Mouse (Mus musculus) G1E (cell line): ENCODE results near the gene Col2a1. TPM values are rescaled to one million over a fixed set of nuclear protein-coding genes. Genes with fewer than 3 reads are reported as not detected.

Experiments
- ATAC-seq: 2 replicates; pipeline ENCODE4 v1.8.0; 2016; ENCODE audit warnings: mild to moderate bottlenecking; ENCODE audit not compliant: insufficient number of reproducible peaks, poor library complexity, low FRiP score, severe bottlenecking; ENCODE audit errors: extremely low read depth
- DNase-seq: peaks from one replicate; pipeline ENCODE4 v3.0.0; 2012; ENCODE audit warnings: low spot score
- H3K27me3 ChIP-seq: 2 replicates; pipeline ENCODE4 v1.6.1; 2012; ENCODE audit warnings: mild to moderate bottlenecking, low read length, inconsistent platforms; ENCODE audit not compliant: insufficient read depth
- H3K36me3 ChIP-seq: replicated peaks from 2 replicates; pipeline ENCODE3; 2012; ENCODE audit warnings: mild to moderate bottlenecking, inconsistent platforms
- H3K4me1 ChIP-seq: 2 replicates; pipeline ENCODE4 v1.6.1; 2012; ENCODE audit warnings: low read depth, low read length, inconsistent platforms, mixed read lengths; ENCODE audit not compliant: insufficient read depth
- H3K4me3 ChIP-seq: 2 replicates; pipeline ENCODE4 v1.5.1; 2012; ENCODE audit warnings: low read depth, mild to moderate bottlenecking, inconsistent platforms, low read length, moderate library complexity, mixed read lengths
- H3K9me3 ChIP-seq: replicated peaks from 2 replicates; pipeline ENCODE4 v1.6.1; 2012; ENCODE audit warnings: inconsistent platforms
- CTCF ChIP-seq: IDR thresholded peaks from 2 replicates; pipeline ENCODE4 v1.5.1; 2012; ENCODE audit warnings: low read depth, low read length, inconsistent platforms, mixed read lengths
- GATA1 ChIP-seq: IDR thresholded peaks from 2 replicates; pipeline ENCODE4 v1.6.1; 2012; ENCODE audit warnings: borderline replicate concordance, low read length, inconsistent platforms, mixed read lengths
- GATA2 ChIP-seq: IDR thresholded peaks from 2 replicates; pipeline ENCODE4 v1.6.1; 2012; ENCODE audit warnings: low read depth, low read length, inconsistent platforms, borderline replicate concordance
- POLR2AphosphoS5 ChIP-seq: IDR thresholded peaks from 2 replicates; pipeline ENCODE4 v1.6.1; 2012; ENCODE audit warnings: low read depth, low read length, inconsistent platforms; ENCODE audit not compliant: insufficient replicate concordance
- TAL1 ChIP-seq: conservative IDR thresholded peaks from 2 replicates; pipeline ENCODE4 v1.6.1; 2012; ENCODE audit warnings: low read depth, low read length, inconsistent platforms, mixed read lengths
- polyA plus RNA-seq: library from polyadenylated mRNA; stranded (reverse); fragments of >175 nt; gene quantifications from 2 replicates; pipeline ENCODE4 v1.2.3, GENCODE M21; 2012
- total RNA-seq, 2 experiments: library from RNA; stranded (forward) in 1 of 2; stranded (reverse) in 1 of 2; fragments of 200-1000 nt in 1 of 2; fragments of >200 nt in 1 of 2; fragmentation: Nextera tagmentation in 1 of 2; gene quantifications; 2 replicates each; pipeline ENCODE4 v1.2.3; 2014 to 2017

Col2a1 gene
- total and polyA plus RNA-seq, 3 experiments, result 0.11 TPM; not detected in 2

DNA sequence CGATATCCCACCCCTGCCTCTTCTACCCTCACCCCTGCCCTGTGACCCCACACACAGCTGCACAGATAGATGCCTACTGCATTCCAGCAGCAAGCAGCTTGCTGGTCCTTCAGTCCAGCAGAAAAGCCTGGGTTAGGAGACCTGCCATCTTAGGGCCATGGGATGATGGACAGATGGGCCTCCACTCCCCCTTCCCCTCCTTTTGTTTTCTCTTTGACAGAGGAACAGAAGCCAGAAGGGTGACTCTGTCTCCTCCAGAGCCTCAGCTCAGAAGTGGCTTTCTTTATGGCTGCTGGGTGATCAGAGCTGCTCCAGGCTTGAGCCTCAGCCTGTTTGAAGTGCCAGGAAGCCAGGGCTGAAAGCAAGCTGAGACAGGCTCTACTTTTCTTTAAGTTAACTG lies 15.0 kb downstream of the Col2a1 start:
- ATAC-seq (no peak), DNase-seq (no peak)
- Histone ChIP-seq H3K4me3 (no peak overlapping the region), H3K9me3 (no peaks in the 10 kb centered on the region), H3K27me3 (peaks cover 41% of the 10 kb centered on the region), H3K4me1 (no peaks in the 10 kb centered on the region), H3K36me3 (no peaks in the 10 kb centered on the region)
- TF ChIP-seq TAL1 (no peak), GATA1 (no peak), GATA2 (no peak), CTCF (no peak), POLR2AphosphoS5 (no peak)

DNA sequence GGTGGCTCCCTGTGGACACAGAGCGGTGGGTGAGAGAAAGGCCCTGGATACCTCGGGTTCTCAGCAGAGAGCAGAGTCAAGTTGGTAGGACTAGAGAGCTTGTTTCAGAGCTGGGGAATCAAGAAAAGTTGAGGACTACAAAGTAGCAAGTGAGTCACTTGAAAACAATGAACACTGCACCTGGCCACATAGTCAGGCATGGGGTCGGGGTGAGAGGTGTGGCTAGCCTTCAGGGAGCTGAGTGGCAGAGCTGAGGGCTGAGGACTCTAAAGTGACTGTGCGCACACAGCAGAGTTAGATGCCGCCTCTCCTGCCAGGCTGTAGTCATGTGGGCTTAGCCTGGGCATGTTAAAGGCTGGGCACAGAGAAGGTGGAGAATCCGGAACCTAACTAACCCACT lies 22.9 kb downstream of the Col2a1 start:
- H3K36me3 ChIP-seq, result no peaks in the 10 kb centered on the region
- H3K4me3 ChIP-seq, result no peak overlapping the region
- no peak for ATAC-seq
- peaks cover 9% of the 10 kb centered on the region for H3K9me3 ChIP-seq
- peaks cover 2% of the 10 kb centered on the region; the same call in 1 of the 2 replicates for H3K4me1 ChIP-seq
- DNase-seq, result no peak
- TF ChIP-seq GATA1 (no peak), POLR2AphosphoS5 (no peak), CTCF (no peak), TAL1 (no peak), GATA2 (no peak)
- peaks cover 14% of the 10 kb centered on the region for H3K27me3 ChIP-seq

DNA sequence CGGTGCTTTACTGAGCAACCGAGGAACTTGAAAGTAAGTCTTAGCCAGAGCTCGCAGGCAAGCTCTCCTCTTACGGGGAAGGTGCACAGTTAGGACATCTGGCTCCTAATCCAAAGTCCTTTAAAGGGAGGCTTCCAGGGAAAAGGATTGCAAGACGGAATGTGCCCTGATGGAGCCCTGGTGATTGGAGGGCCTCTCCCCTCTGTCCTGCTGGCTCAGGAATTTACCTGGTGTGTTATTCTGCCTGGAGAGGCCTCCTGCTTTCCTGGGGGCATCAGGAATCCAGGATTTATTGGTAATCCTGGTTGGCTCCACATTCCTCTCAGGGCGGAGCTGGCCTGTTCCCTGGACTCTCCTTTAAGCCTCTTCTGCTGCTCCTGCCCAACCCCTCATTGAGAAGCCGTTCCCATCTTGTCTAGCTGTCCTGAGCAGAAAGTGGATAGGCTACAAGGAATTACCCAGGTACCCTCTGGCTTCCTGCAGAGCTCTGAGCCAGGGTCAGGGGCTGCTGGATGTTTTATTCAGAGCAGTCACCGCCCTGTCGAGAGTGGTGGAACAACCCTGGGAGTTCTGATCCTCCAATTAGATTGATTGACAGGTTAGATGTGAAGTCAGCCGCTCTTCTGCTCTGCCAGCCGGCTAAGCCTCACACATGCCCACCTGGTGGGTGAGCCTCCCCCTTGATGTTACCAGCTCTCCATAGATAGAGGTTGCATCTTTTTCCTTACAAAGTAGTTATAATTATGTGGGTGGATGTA lies 31.1 kb downstream of the Col2a1 start:
- TF ChIP-seq TAL1 (no peak), GATA2 (no peak), CTCF (no peak), POLR2AphosphoS5 (no peak), GATA1 (no peak)
- no peak for ATAC-seq
- DNase-seq, result no peak

DNA sequence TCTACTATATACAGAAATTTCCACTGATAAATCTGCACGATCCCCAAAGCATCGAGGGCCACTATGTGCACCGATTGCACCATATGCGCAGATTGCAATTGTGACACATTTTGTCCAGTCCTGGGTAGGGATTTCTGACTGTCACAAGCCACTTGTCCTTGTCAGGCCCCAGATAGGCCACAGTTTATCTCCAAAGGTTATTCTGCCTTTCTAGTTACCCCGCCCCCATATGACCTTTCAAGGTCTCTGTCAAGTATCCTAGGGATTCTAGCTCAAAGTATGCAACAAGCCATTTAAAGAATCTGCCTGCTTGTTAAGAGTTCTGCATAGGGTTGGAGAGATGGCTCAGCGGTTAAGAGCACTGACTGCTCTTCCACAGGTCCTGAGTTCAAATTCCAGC lies 31.9 kb downstream of the Col2a1 start:
- TF ChIP-seq GATA1 (no peak), GATA2 (no peak), POLR2AphosphoS5 (no peak), TAL1 (no peak), CTCF (no peak)
- H3K36me3 ChIP-seq, result peaks cover 23% of the 10 kb centered on the region
- peaks cover 8% of the 10 kb centered on the region for H3K4me1 ChIP-seq
- ATAC-seq (no peak), DNase-seq (no peak)
- peaks cover 26% of the 10 kb centered on the region for H3K27me3 ChIP-seq
- H3K4me3 ChIP-seq, result no peak overlapping the region
- H3K9me3 ChIP-seq, result no peaks in the 10 kb centered on the region

More for the DNA sequence above, 31.1 kb downstream of the Col2a1 start:
- Histone ChIP-seq H3K9me3 (peaks cover 2% of the 10 kb centered on the region; the same call in 1 of the 2 replicates), H3K36me3 (peaks cover 15% of the 10 kb centered on the region), H3K4me3 (no peak overlapping the region), H3K27me3 (peaks cover 26% of the 10 kb centered on the region), H3K4me1 (peaks cover 8% of the 10 kb centered on the region)

DNA sequence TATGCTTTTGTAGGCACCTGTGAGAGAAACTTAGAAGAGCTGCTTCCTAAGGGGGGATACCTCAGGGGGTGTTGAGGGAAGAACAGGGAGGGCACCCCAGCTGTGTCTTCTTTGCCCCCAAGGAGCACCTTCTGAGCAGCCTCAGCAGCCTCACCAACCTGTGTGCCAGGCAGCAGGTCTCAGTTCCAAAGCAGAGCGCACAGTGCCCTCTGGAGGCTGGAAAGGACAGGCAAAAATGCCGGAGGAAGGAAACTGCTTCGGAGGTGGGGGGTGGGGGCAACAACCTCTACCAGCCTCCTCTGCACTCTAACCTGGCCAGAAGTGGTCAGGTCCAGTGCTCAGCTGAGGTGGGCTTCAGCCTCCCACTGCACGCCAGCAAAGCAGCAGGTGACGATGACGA lies 34.2 kb downstream of the Col2a1 start:
- ATAC-seq (no peak), DNase-seq (no peak)
- H3K4me1 ChIP-seq, result peaks cover 13% of the 10 kb centered on the region
- H3K4me3 ChIP-seq, result no peak overlapping the region
- peaks cover 30% of the 10 kb centered on the region for H3K36me3 ChIP-seq
- peaks cover 22% of the 10 kb centered on the region for H3K27me3 ChIP-seq
- H3K9me3 ChIP-seq, result no peaks in the 10 kb centered on the region
- no peak for TF ChIP-seq GATA1
- TF ChIP-seq GATA2, result no peak
- TF ChIP-seq POLR2AphosphoS5, result no peak
- no peak for TF ChIP-seq CTCF
- TF ChIP-seq TAL1, result no peak

DNA sequence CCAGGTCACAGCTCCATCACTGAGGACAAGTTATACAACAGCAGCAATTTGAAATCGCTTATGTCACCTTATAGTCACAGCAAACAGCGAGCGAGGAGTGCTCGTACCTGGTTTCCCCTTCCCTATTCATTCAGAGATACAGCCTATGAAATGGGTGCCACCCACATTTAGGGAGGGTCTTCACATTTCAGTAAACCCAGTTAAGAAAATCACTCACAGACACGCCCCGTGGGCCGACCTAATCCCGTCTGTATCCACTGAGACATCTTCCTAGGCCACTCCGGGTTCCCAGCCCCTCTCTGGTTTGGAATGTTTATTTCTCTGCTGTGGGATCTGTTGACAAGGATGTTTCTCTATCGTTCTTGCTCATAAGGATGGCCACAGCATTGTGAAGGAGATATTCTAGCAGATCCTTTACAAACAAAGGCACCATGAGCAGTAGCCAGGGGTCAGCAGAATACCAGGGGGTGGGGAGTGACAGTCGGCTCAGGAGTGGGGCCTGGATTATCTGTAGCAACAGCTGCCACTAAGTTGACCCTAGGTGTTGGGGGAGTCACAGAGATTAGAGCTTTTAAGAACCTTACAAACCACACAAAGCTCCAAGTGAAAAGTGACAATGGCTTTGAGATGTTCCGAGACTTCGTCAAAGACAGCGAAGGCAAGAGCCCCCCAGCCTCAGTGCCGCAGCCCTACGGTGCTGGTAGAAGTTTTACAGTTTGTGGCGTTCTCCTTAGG lies 39.0 kb downstream of the Col2a1 start:
- ATAC-seq (no peak), DNase-seq (no peak)
- H3K4me1 ChIP-seq, result peaks cover 27% of the 10 kb centered on the region

More for the DNA sequence above, 39.0 kb downstream of the Col2a1 start:
- no peak for TF ChIP-seq TAL1
- no peak for TF ChIP-seq GATA1
- no peak for TF ChIP-seq CTCF
- TF ChIP-seq GATA2, result no peak
- TF ChIP-seq POLR2AphosphoS5, result no peak
- Histone ChIP-seq H3K36me3 (peaks cover 30% of the 10 kb centered on the region), H3K4me3 (no peak overlapping the region), H3K9me3 (no peaks in the 10 kb centered on the region), H3K27me3 (no peaks in the 10 kb centered on the region)
